Mouse (Mus musculus) stomach, embryonic 14.5 days (tissue): ENCODE data around the gene Rnf4. TPM values are rescaled to one million over a fixed set of nuclear protein-coding genes. Genes with fewer than 3 reads are reported as not detected.

Experiments
- ATAC-seq: fragments of 200-750 bp; cut with Nextera tagmentation; 2 replicates; pipeline ENCODE4 v1.8.0; 2017; ENCODE audit warnings: low read depth, moderate TSS enrichment; ENCODE audit not compliant: insufficient number of reproducible peaks, insufficient read depth, low FRiP score
- H3K27ac ChIP-seq: fragments of 300-500 bp; sonication (generic); 2 replicates; pipeline ENCODE4 v1.5.1; 2014; ENCODE audit warnings: mild to moderate bottlenecking, low read length, moderate library complexity, mixed read lengths
- H3K27me3 ChIP-seq: fragments of 300-500 bp; sonication (generic); 2 replicates; pipeline ENCODE4 v1.6.1; 2014; ENCODE audit warnings: low read length, control low read depth, mixed read lengths; ENCODE audit not compliant: control insufficient read depth, insufficient read depth
- H3K36me3 ChIP-seq: fragments of 300-500 bp; sonication (generic); 2 replicates; pipeline ENCODE4 v1.6.1; 2014; ENCODE audit warnings: mild to moderate bottlenecking, control low read depth, low read length, moderate library complexity, mixed read lengths; ENCODE audit not compliant: control insufficient read depth, insufficient read depth
- H3K4me1 ChIP-seq: fragments of 300-500 bp; sonication (generic); 2 replicates; pipeline ENCODE4 v1.6.1; 2014; ENCODE audit warnings: low read length, control low read depth, mixed read lengths; ENCODE audit not compliant: control insufficient read depth, insufficient read depth
- H3K4me2 ChIP-seq: fragments of 300-500 bp; sonication (generic); replicated peaks from 2 replicates; pipeline ENCODE4 v1.6.1; 2014; ENCODE audit warnings: low read depth, low read length, control low read depth
- H3K4me3 ChIP-seq: fragments of 300-500 bp; sonication (generic); 2 replicates; pipeline ENCODE4 v1.5.1; 2014; ENCODE audit warnings: low read depth, low read length, control low read depth
- H3K9ac ChIP-seq: fragments of 300-500 bp; sonication (generic); replicated peaks from 2 replicates; pipeline ENCODE4 v1.6.1; 2014; ENCODE audit warnings: low read depth, mild to moderate bottlenecking, control low read depth, low read length, moderate library complexity, mixed read lengths
- H3K9me3 ChIP-seq: fragments of 300-500 bp; sonication (generic); 2 replicates; pipeline ENCODE4 v1.6.1; 2016; ENCODE audit warnings: low read depth, low read length, control low read depth; ENCODE audit not compliant: control insufficient read depth
- WGBS: fragments of 180-500 bp; shearing (Covaris S2); extraction: QIAGEN DNeasy Blood & Tissue Kit; methylation state at CpG from one replicate; pipeline ENCODE4 v1.1.7; 2014; 5-methylcytosine and 5-hydroxymethylcytosine counted together
- polyA plus RNA-seq: library from polyadenylated mRNA; unstranded; fragments of >200 nt; fragmentation: Nextera tagmentation; extraction: Ambion mirVana; gene quantifications from 2 replicates; pipeline ENCODE4 v1.2.1, GENCODE M21; 2014

Gene Rnf4
- polyA plus RNA-seq, 1 experiment from 2014 or later = 183 TPM

GRCm38 (mm10) chr5:34363115-34363514 is 27.0 kb downstream of the Rnf4 start:
- no peaks in the 10 kb centered on the region for H3K27me3 ChIP-seq
- H3K9ac ChIP-seq = no peak overlapping the region
- H3K4me3 ChIP-seq = no peak overlapping the region
- H3K4me1 ChIP-seq = no peaks in the 10 kb centered on the region
- H3K27ac ChIP-seq = no peak overlapping the region
- H3K36me3 ChIP-seq = peaks cover 21% of the 10 kb centered on the region
- no peak overlapping the region for H3K4me2 ChIP-seq
- ATAC-seq = no peak
- H3K9me3 ChIP-seq = no peaks in the 10 kb centered on the region

GRCm38 (mm10) chr5:34368551-34369290 is 32.6 kb downstream of the Rnf4 start:
- 69% methylated on average over 7 of the region's 7 CpGs for whole genome bisulfite sequencing
- peak overlapping the region; percentile 94 for H3K9ac ChIP-seq
- H3K36me3 ChIP-seq = no peaks in the 10 kb centered on the region; the same call in 1 of the 2 replicates
- no peaks in the 10 kb centered on the region for H3K27me3 ChIP-seq
- peaks cover 13% of the 10 kb centered on the region; the same call in 1 of the 2 replicates for H3K4me1 ChIP-seq
- no peaks in the 10 kb centered on the region for H3K9me3 ChIP-seq
- peak overlapping the region; percentile 94 for H3K4me3 ChIP-seq
- peak overlapping the region; percentile 62 for H3K4me2 ChIP-seq
- peak overlapping the region; percentile 80; the same call in 1 of the 2 replicates for H3K27ac ChIP-seq
- ATAC-seq = no peak

DNA sequence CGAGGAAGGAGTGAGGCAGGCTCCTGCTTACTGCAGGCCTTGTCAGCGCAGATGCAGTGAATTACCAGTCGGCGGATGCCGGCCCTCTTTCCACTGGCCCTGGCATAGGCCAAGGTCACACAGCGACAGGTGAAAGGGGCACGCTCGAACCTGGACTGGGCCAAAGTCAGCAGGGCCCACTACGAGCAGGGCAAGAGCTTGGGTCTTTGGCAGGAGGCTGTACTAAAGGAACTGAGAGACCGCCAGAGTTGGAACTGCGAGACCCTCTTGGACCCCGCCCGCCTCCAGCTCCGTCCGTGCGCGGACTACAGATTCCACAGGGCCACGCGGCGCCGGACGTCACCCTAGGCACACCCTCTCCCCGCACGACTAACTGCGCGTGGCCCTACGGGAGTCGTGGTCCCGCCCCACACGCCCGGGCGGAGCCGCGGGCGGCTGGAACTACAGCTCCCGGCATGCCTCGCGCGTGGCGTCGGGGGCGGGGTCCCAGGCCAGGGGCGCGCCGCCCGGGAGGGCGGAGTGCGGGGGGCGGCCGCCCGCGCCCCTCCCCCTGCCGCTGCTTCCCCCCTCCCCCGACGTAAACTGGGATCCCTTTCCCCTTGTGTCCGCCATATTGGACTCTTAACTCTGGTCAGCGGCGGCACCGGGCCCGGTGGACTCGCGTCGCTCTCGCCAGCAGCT is 33.4 kb downstream of the Rnf4 start, which contains the start of gene Fam193a:
TSS of gene Fam193a (plus strand) at position 593 of the 681 bp plus-strand sequence.
- no peaks in the 10 kb centered on the region for H3K27me3 ChIP-seq
- no peaks in the 10 kb centered on the region for H3K9me3 ChIP-seq
- H3K4me3 ChIP-seq = peak within 1 kb of the TSS; percentile 94
- H3K36me3 ChIP-seq = no peaks in the 10 kb centered on the region; the same call in 1 of the 2 replicates
- peaks cover 13% of the 10 kb centered on the region; the same call in 1 of the 2 replicates for H3K4me1 ChIP-seq
- ATAC-seq = peak; percentile 99
- WGBS = under 1% methylated on average over 53 of the region's 64 CpGs
- H3K27ac ChIP-seq = peak within 1 kb of the TSS; percentile 80; the same call in 1 of the 2 replicates
- H3K9ac ChIP-seq = peak within 1 kb of the TSS; percentile 94
- peak within 1 kb of the TSS; percentile 62 for H3K4me2 ChIP-seq

DNA sequence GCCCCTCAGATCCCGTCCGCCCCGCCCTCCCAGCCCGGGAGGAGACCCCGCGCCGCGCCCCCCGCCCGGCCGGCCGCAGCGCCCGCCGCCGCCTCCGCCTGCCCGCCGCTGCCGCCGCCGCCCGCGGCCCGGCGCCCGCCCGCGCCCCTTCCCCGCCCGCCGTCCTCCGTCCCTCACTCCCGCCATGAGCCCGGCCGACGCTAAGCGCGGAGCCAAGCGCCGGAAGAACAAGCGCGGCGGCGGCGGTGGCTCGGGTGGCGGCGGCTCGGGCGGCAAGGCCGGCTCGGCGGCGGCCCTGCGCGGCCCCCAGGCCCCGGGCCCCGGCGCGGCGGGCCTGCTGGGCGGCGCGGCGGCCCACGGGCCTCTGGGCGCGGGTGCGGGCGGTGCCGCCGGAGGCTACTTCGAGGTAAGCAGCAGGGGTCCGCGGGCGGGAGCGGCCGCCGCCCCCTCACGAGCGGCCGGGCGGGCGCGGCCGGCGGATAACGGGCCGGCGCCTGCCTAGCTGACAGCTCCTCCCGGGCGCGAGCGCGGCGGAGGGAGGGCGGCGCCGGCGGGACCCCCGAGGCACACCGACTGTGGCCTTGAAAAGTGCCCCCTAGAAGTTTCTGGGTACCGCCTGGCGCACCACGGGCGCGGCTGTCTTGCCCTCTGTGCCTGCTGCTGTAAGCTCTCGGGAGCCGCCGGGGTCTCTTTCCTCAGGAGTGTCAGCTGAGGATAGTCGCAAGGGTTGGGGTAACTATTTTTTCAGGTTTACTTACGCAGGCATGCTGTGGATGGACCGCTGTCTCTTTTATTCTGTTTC is 34.1 kb downstream of the Rnf4 start:
- ATAC-seq = no peak
- under 1% methylated on average over 86 of the region's 114 CpGs for WGBS
- H3K4me2 ChIP-seq = peak overlapping the region; percentile 49

DNA sequence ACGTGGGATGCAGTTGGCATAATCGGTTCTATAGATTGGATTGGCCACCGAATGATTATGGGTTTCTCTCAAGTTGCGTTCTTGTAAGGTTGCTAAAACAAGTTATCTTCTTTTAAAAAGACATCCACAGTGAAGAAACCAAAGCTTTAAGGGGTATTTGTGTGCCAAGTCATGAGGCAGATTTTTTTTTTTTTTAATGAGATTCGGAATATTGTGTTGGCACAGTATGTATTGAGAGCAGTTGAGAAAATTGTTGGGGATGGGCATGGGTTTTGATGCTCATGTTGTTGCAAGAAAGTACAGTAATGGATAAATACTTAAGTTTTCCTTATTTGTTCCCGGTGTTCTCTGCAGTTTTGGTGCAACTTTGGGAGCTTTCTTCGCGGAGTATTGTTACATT is 34.8 kb downstream of the Rnf4 start:
- WGBS = 24% methylated on average over 8 of the region's 8 CpGs
- H3K9ac ChIP-seq = peak overlapping the region; percentile 94
- H3K4me3 ChIP-seq = peak overlapping the region; percentile 94
- H3K27ac ChIP-seq = no peak overlapping the region
- no peaks in the 10 kb centered on the region for H3K36me3 ChIP-seq
- ATAC-seq = no peak
- no peaks in the 10 kb centered on the region for H3K9me3 ChIP-seq
- H3K4me2 ChIP-seq = peak overlapping the region; percentile 49
- no peaks in the 10 kb centered on the region for H3K27me3 ChIP-seq
- peaks cover 13% of the 10 kb centered on the region; the same call in 1 of the 2 replicates for H3K4me1 ChIP-seq

More for the DNA sequence above, 34.1 kb downstream of the Rnf4 start:
- H3K27me3 ChIP-seq = no peaks in the 10 kb centered on the region
- H3K9ac ChIP-seq = peak overlapping the region; percentile 94
- H3K4me3 ChIP-seq = peak overlapping the region; percentile 94
- 0 out of 2 replicates have a peak overlapping the region, but pooled peaks have one; percentile 33 for H3K27ac ChIP-seq
- peaks cover 13% of the 10 kb centered on the region; the same call in 1 of the 2 replicates for H3K4me1 ChIP-seq
- H3K9me3 ChIP-seq = no peaks in the 10 kb centered on the region
- H3K36me3 ChIP-seq = no peaks in the 10 kb centered on the region

GRCm38 (mm10) chr5:34372141-34372540 is 36.1 kb downstream of the Rnf4 start:
- Histone ChIP-seq H3K4me2 (0 out of 2 replicates have a peak overlapping the region, but pooled peaks have one; percentile 19), H3K36me3 (no peaks in the 10 kb centered on the region), H3K9me3 (no peaks in the 10 kb centered on the region), H3K27ac (no peak overlapping the region), H3K9ac (no peak overlapping the region), H3K27me3 (no peaks in the 10 kb centered on the region), H3K4me3 (no peak overlapping the region), H3K4me1 (peaks cover 13% of the 10 kb centered on the region; the same call in 1 of the 2 replicates)
- ATAC-seq = no peak

- ATAC-seq = no peak
- H3K27ac ChIP-seq = no peak overlapping the region
- peaks cover 13% of the 10 kb centered on the region; the same call in 1 of the 2 replicates for H3K4me1 ChIP-seq
- no peaks in the 10 kb centered on the region for H3K27me3 ChIP-seq
- H3K9ac ChIP-seq = no peak overlapping the region
- no peaks in the 10 kb centered on the region for H3K36me3 ChIP-seq
- H3K4me3 ChIP-seq = no peak overlapping the region
- H3K4me2 ChIP-seq = no peak overlapping the region
- no peaks in the 10 kb centered on the region for H3K9me3 ChIP-seq
Measured at GRCm38 (mm10) chr5:34372541-34372940, 36.5 kb downstream of the Rnf4 start.

GRCm38 (mm10) chr5:34378787-34379186 is 42.7 kb downstream of the Rnf4 start:
- no peaks in the 10 kb centered on the region for H3K27me3 ChIP-seq
- no peaks in the 10 kb centered on the region for H3K4me1 ChIP-seq
- H3K27ac ChIP-seq = no peak overlapping the region
- no peak overlapping the region for H3K9ac ChIP-seq
- no peak overlapping the region; the same call in 1 of the 2 replicates for H3K4me3 ChIP-seq
- no peak for ATAC-seq
- H3K9me3 ChIP-seq = no peaks in the 10 kb centered on the region
- no peak overlapping the region for H3K4me2 ChIP-seq
- H3K36me3 ChIP-seq = no peaks in the 10 kb centered on the region
